Mouse (Mus musculus): Measurements from ENCODE around the gene Naa25. TPM values are rescaled to one million over a fixed set of nuclear protein-coding genes. Genes with fewer than 3 reads are reported as not detected.
A peak's percentile ranks its signal among the peaks of the same experiment; 100 is the strongest.

Naa25 gene
- polyA plus RNA-seq, 1 experiment from 2014 or later: 47.8 TPM

GRCm38 (mm10) chr5:121386120-121386909, 11.4 kb upstream of the Naa25 start:
- Histone ChIP-seq H3K9ac (replicated peaks; ENCODE audit: low read length) (0 out of 2 replicates have a peak overlapping the region, but pooled peaks have one; percentile 6), H3K4me2 (ENCODE audit: low read depth, low read length) (peak overlapping the region; percentile 78), H3K27ac (replicated peaks; ENCODE audit: low read depth, low read length) (no peak overlapping the region), H3K9me3 (replicated peaks; ENCODE audit: control insufficient read depth, low read length) (no peaks in the 10 kb centered on the region), H3K4me3 (ENCODE audit: low read depth, low read length) (peak overlapping the region; percentile 76), H3K36me3 (replicated peaks; ENCODE audit: control insufficient read depth, insufficient read depth, low read depth, low read length) (no peaks in the 10 kb centered on the region; the same call in 1 of the 2 replicates), H3K27me3 (ENCODE audit: control insufficient read depth, insufficient read depth, low read length) (no peaks in the 10 kb centered on the region), H3K4me1 (ENCODE audit: control insufficient read depth, insufficient read depth, low read length) (no peaks in the 10 kb centered on the region)
- WGBS: 31% methylated on average over 22 of the region's 22 CpGs
- DNase-seq (ENCODE audit: low spot score) (no peak), ATAC-seq (replicated peaks; ENCODE audit: insufficient number of reproducible peaks, low FRiP score, low TSS enrichment, low read depth) (no peak)

GRCm38 (mm10) chr5:121387126-121387525, 10.6 kb upstream of the Naa25 start:
- Histone ChIP-seq H3K9me3 (replicated peaks; ENCODE audit: control insufficient read depth, low read length) (no peaks in the 10 kb centered on the region), H3K4me1 (ENCODE audit: control insufficient read depth, insufficient read depth, low read length) (no peaks in the 10 kb centered on the region), H3K9ac (replicated peaks; ENCODE audit: low read length) (no peak overlapping the region; the same call in 1 of the 2 replicates), H3K36me3 (replicated peaks; ENCODE audit: control insufficient read depth, insufficient read depth, low read depth, low read length) (no peaks in the 10 kb centered on the region), H3K4me2 (ENCODE audit: low read depth, low read length) (no peak overlapping the region), H3K27me3 (ENCODE audit: control insufficient read depth, insufficient read depth, low read length) (no peaks in the 10 kb centered on the region), H3K27ac (replicated peaks; ENCODE audit: low read depth, low read length) (no peak overlapping the region), H3K4me3 (ENCODE audit: low read depth, low read length) (no peak overlapping the region)
- DNase-seq (ENCODE audit: low spot score): no peak
- WGBS: 33% methylated on average over 4 of the region's 4 CpGs
- no peak for ATAC-seq (replicated peaks; ENCODE audit: insufficient number of reproducible peaks, low FRiP score, low TSS enrichment, low read depth)

GRCm38 (mm10) chr5:121389106-121389505, 8.6 kb upstream of the Naa25 start:
- Histone ChIP-seq H3K4me1 (ENCODE audit: control insufficient read depth, insufficient read depth, low read length) (no peaks in the 10 kb centered on the region), H3K4me2 (ENCODE audit: low read depth, low read length) (no peak overlapping the region), H3K9me3 (replicated peaks; ENCODE audit: control insufficient read depth, low read length) (no peaks in the 10 kb centered on the region), H3K9ac (replicated peaks; ENCODE audit: low read length) (no peak overlapping the region), H3K4me3 (ENCODE audit: low read depth, low read length) (no peak overlapping the region), H3K36me3 (replicated peaks; ENCODE audit: control insufficient read depth, insufficient read depth, low read depth, low read length) (no peaks in the 10 kb centered on the region), H3K27ac (replicated peaks; ENCODE audit: low read depth, low read length) (no peak overlapping the region), H3K27me3 (ENCODE audit: control insufficient read depth, insufficient read depth, low read length) (no peaks in the 10 kb centered on the region)
- ATAC-seq (replicated peaks; ENCODE audit: insufficient number of reproducible peaks, low FRiP score, low TSS enrichment, low read depth) (no peak), DNase-seq (ENCODE audit: low spot score) (no peak)
- WGBS: 57% methylated on average over 7 of the region's 7 CpGs

GRCm38 (mm10) chr5:121389691-121390090, 8.0 kb upstream of the Naa25 start:
- Histone ChIP-seq H3K9me3 (replicated peaks; ENCODE audit: control insufficient read depth, low read length) (no peaks in the 10 kb centered on the region), H3K4me1 (ENCODE audit: control insufficient read depth, insufficient read depth, low read length) (no peaks in the 10 kb centered on the region)
- no peak for ATAC-seq (replicated peaks; ENCODE audit: insufficient number of reproducible peaks, low FRiP score, low TSS enrichment, low read depth)

GRCm38 (mm10) chr5:121392667-121393380, 4.9 kb upstream of the Naa25 start:
- H3K4me3 ChIP-seq (ENCODE audit: low read depth, low read length): no peak overlapping the region
- DNase-seq (ENCODE audit: low spot score): peak; percentile 78
- WGBS: 62% methylated on average over 16 of the region's 16 CpGs

More at GRCm38 (mm10) chr5:121389691-121390090, 8.0 kb upstream of the Naa25 start:
- Histone ChIP-seq H3K27me3 (ENCODE audit: control insufficient read depth, insufficient read depth, low read length) (no peaks in the 10 kb centered on the region), H3K4me3 (ENCODE audit: low read depth, low read length) (no peak overlapping the region), H3K4me2 (ENCODE audit: low read depth, low read length) (no peak overlapping the region), H3K36me3 (replicated peaks; ENCODE audit: control insufficient read depth, insufficient read depth, low read depth, low read length) (no peaks in the 10 kb centered on the region), H3K27ac (replicated peaks; ENCODE audit: low read depth, low read length) (no peak overlapping the region), H3K9ac (replicated peaks; ENCODE audit: low read length) (no peak overlapping the region)
- DNase-seq (ENCODE audit: low spot score): no peak

GRCm38 (mm10) chr5:121393402-121393801, 4.3 kb upstream of the Naa25 start:
- DNase-seq (ENCODE audit: low spot score): no peak
- no peak for ATAC-seq (replicated peaks; ENCODE audit: insufficient number of reproducible peaks, low FRiP score, low TSS enrichment, low read depth)
- Histone ChIP-seq H3K4me3 (ENCODE audit: low read depth, low read length) (no peak overlapping the region), H3K4me1 (ENCODE audit: control insufficient read depth, insufficient read depth, low read length) (no peaks in the 10 kb centered on the region), H3K36me3 (replicated peaks; ENCODE audit: control insufficient read depth, insufficient read depth, low read depth, low read length) (no peaks in the 10 kb centered on the region), H3K27me3 (ENCODE audit: control insufficient read depth, insufficient read depth, low read length) (no peaks in the 10 kb centered on the region), H3K9me3 (replicated peaks; ENCODE audit: control insufficient read depth, low read length) (no peaks in the 10 kb centered on the region), H3K4me2 (ENCODE audit: low read depth, low read length) (no peak overlapping the region), H3K27ac (replicated peaks; ENCODE audit: low read depth, low read length) (no peak overlapping the region), H3K9ac (replicated peaks; ENCODE audit: low read length) (no peak overlapping the region)
- WGBS: 82% methylated on average over 3 of the region's 3 CpGs

More at GRCm38 (mm10) chr5:121392667-121393380, 4.9 kb upstream of the Naa25 start:
- H3K27me3 ChIP-seq (ENCODE audit: control insufficient read depth, insufficient read depth, low read length): no peaks in the 10 kb centered on the region
- H3K9me3 ChIP-seq (replicated peaks; ENCODE audit: control insufficient read depth, low read length): no peaks in the 10 kb centered on the region
- H3K36me3 ChIP-seq (replicated peaks; ENCODE audit: control insufficient read depth, insufficient read depth, low read depth, low read length): no peaks in the 10 kb centered on the region
- H3K4me2 ChIP-seq (ENCODE audit: low read depth, low read length): no peak overlapping the region
- ATAC-seq (replicated peaks; ENCODE audit: insufficient number of reproducible peaks, low FRiP score, low TSS enrichment, low read depth): no peak
- H3K9ac ChIP-seq (replicated peaks; ENCODE audit: low read length): no peak overlapping the region
- no peaks in the 10 kb centered on the region for H3K4me1 ChIP-seq (ENCODE audit: control insufficient read depth, insufficient read depth, low read length)
- no peak overlapping the region for H3K27ac ChIP-seq (replicated peaks; ENCODE audit: low read depth, low read length)

GRCm38 (mm10) chr5:121395621-121396020, 2.1 kb upstream of the Naa25 start:
- WGBS: 88% methylated on average over 5 of the region's 5 CpGs
- Histone ChIP-seq H3K27me3 (ENCODE audit: control insufficient read depth, insufficient read depth, low read length) (no peaks in the 10 kb centered on the region), H3K4me1 (ENCODE audit: control insufficient read depth, insufficient read depth, low read length) (no peaks in the 10 kb centered on the region; the same call in 1 of the 2 replicates), H3K4me3 (ENCODE audit: low read depth, low read length) (no peak overlapping the region), H3K9me3 (replicated peaks; ENCODE audit: control insufficient read depth, low read length) (no peaks in the 10 kb centered on the region), H3K36me3 (replicated peaks; ENCODE audit: control insufficient read depth, insufficient read depth, low read depth, low read length) (no peaks in the 10 kb centered on the region), H3K9ac (replicated peaks; ENCODE audit: low read length) (no peak overlapping the region), H3K27ac (replicated peaks; ENCODE audit: low read depth, low read length) (no peak overlapping the region), H3K4me2 (ENCODE audit: low read depth, low read length) (no peak overlapping the region)
- ATAC-seq (replicated peaks; ENCODE audit: insufficient number of reproducible peaks, low FRiP score, low TSS enrichment, low read depth): no peak
- DNase-seq (ENCODE audit: low spot score): no peak
